Mouse (Mus musculus): ENCODE results near the gene Kcng1.

Gene Kcng1

GRCm38 (mm10) chr2:168281582-168281981 lies at the start of gene Kcng1:
Gene Kcng1, minus strand, starts transcription at chr2:168281736.
- DNase-seq (ENCODE audit: extremely low spot score, low spot score), result peak; percentile 23

DNA sequence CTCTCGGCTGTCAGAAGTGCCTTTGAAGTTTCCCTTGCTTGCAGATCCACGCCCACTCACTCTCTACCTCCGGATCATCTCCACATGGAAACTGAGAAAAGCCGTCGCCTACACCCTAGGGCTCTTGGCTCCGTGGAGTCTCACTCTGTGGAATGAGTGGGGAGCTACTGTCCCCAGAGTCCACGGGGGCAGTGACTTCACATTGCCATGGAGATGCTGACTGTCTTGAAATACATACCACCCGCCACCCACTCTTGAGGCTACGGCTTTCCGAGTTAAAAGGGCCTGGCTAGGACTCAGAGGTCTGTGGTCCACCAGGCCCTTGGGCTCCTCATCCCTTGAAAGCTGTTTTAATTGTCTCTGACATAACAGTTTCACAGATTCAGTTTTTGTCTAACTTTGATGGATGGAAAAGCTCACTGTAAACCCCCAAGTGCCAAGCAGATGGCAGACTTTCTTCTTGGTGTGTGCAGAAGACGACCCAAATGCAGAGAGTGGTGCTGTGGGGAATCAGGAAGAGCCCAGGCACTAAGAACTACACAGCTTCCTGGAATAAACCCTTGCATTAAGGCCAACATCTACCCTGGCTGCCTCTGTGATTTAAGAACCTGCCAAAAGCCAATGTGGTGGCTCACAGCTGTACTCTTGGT lies 49.0 kb upstream of the Kcng1 start:
- no peak for DNase-seq (ENCODE audit: extremely low spot score, low spot score)

GRCm38 (mm10) chr2:168321716-168322374 lies 40.3 kb upstream of the Kcng1 start:
- no peak for DNase-seq (ENCODE audit: extremely low spot score, low spot score)

DNA sequence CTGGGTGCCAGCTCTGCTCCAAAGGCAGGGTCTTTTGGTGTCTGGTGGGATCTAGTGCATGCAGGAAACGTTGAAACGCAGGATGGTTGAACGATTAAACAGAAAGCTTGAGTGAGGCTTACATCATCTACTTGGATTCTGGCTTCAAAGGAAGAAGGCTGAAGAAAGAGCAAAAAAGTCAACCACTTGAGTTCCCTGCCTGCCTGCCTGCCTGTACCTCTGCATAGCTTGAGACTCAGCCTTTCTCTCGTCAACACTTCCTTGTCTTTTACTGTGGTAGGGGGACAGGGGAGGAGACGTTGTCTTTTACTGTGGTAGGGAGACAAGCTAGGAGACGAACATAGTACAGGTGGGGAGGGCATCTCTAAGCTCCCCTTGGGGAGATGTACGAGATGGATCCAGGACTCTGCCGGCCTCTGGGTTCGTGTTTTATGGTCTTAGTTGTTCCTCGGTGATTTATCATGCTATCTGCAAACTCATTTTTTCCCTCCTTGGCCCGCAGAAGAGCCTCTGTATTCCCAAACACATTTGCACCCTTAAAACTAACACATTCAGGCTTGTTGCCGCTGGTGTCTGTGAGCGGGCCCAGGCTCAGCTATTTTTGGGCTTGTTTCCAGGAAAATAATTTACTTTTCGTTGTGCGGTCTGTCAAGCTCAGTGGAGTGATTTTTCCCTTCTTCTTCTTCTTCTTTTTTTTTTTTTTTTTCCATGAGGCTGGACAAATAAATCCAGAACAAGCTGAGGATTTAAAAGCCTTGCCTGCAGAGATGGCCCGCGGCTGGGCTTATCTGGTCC lies 39.0 kb upstream of the Kcng1 start:
- DNase-seq (ENCODE audit: extremely low spot score, low spot score), result no peak

DNA sequence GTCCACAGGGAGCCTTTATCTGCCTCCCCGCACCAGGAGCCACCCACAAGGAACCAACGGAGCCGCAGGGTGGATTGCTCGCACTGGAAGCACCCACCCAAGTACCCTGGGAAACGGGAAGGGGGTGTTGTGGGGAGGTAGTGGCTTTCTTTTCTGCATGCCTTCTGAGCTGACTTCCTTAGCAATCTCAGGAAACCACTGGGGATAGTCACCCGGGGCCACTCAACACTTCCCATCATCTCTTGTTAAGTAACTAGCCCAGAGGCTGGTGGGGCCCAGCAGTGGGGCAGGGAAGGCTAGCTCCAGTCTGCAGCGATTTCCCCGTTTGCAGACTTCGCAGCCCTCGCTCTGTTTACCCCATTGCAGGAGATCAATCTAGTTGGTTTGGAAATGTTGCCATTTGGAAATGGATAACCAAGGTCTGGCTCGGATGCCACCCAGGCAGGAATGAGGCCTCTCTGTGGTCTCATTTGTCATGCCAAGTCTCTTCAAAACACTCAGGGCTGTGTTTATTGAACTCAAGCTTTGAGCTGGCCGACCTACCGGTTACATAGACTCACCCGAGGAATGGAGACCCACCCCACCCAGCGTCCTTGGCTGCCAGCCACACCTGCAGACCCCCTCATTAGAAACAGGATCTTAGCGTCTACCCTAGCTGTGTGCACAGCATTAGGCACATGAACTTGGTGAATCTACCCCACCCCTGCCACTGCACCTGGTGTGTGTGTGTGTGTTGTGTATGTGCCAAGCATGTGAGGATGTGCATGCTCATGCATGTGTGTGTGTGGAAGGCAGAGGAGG lies 33.3 kb upstream of the Kcng1 start:
- DNase-seq (ENCODE audit: extremely low spot score, low spot score), result no peak

DNA sequence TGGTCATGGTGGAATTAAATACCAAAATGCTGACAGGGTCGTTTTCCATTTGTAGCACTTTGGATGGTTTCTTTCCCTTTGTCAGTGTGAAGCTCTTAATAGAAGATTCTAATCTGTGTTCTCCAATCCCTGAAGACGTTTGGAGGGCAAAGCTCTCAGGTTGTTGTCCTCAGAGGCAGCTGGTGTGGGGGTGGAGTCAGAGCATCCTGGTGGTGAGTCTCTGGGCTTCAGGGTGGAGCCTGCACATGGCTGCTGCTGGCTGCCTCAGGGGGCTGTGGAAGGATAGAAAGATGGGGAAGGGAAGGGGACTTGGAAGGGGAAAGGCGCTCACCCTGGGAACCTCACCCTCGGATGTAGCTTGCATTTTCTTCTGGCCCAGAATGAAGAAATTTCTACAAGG lies 31.0 kb upstream of the Kcng1 start:
- DNase-seq (ENCODE audit: extremely low spot score, low spot score), result no peak

GRCm38 (mm10) chr2:168311006-168311405 lies 29.5 kb upstream of the Kcng1 start:
- DNase-seq (ENCODE audit: extremely low spot score, low spot score), result no peak

DNA sequence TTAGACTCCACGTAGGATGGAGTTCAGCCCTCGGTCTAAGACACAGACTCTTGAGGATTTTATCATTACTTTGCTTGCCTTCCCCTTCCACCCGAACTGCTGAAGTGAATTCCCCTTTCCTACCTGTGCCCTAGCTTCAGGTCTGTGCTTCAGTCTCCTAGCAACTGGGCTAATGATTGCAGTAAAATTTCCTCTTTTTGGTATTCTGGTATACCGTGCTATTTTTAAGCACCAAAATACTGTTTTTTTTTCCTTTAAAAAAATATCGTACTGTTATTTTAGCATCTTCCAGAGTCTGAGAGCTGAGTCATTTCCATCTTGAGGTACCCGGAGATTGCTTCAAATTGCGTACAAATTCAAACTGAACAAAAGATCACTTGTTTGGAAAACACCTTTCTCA lies 27.4 kb upstream of the Kcng1 start:
- no peak for DNase-seq (ENCODE audit: extremely low spot score, low spot score)

DNA sequence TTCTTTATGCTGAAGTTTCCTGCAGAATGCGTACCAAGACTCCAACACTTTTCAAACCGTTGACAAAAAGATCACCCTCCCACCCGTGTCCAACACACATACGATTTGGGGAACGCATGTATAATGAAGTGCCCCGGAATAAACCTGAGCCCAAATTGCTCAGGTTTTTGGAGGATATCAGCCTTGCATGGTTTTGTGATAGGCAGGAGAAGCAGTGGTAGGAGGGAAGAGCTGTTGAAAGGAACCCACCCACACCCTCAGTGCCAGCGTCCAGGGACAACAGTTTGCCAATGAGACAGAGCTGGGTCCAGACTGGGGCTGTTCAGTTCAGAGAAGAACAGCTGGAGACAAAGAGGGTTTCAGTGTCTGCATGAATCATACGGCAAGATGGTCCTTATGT lies 18.1 kb upstream of the Kcng1 start:
- DNase-seq (ENCODE audit: extremely low spot score, low spot score), result no peak

- DNase-seq (ENCODE audit: extremely low spot score, low spot score), result no peak
Measured at GRCm38 (mm10) chr2:168296530-168296929, 15.0 kb upstream of the Kcng1 start.

GRCm38 (mm10) chr2:168292521-168292920 lies 11.0 kb upstream of the Kcng1 start:
- DNase-seq (ENCODE audit: extremely low spot score, low spot score), result no peak

DNA sequence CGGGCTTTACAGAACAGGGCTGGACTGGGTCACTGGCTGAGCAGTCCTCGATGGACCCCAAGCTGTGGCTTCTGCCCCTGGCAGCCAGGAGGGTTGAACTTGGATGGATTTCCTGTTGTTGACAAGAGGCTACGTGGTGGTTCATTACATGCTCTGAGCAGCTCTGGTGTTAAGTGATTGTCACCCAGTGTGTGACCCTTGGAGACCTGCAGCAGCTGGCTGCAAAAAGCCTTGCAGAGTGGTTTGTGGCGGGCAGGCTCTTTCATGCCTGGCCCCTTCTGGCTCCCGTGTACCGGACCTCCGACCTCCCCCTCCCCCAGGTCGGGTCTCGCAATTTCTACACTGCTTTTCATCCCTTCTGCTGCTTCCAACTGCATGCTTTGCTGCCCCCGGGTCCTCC lies 10.5 kb upstream of the Kcng1 start:
- peak; percentile 36 for DNase-seq (ENCODE audit: extremely low spot score, low spot score)

GRCm38 (mm10) chr2:168289851-168290250 lies 8.3 kb upstream of the Kcng1 start:
- DNase-seq (ENCODE audit: extremely low spot score, low spot score), result no peak

- no peak for DNase-seq (ENCODE audit: extremely low spot score, low spot score)
Measured at GRCm38 (mm10) chr2:168289016-168289415, 7.5 kb upstream of the Kcng1 start.

- DNase-seq (ENCODE audit: extremely low spot score, low spot score), result no peak
Measured at GRCm38 (mm10) chr2:168286987-168287386, 5.5 kb upstream of the Kcng1 start.

DNA sequence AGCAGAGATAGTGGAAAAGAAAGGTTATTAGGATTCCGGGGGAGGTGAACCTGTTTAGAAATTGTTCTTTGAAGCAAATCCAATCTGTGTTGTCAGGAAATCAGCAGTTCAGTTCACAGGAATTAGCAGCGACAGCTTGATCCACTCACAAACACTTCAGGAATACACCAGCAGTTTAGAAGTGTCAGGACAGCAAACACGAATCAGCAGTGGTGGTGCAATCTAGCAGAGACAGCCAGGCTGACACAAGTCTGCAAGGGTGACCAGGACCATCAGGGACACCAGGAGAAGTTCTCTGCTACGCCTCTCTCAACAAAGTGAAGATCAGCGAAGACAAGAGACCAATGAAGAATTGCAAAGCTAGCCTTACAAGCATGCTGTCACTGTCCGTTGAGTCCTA lies 3.6 kb upstream of the Kcng1 start:
- DNase-seq (ENCODE audit: extremely low spot score, low spot score), result no peak

DNA sequence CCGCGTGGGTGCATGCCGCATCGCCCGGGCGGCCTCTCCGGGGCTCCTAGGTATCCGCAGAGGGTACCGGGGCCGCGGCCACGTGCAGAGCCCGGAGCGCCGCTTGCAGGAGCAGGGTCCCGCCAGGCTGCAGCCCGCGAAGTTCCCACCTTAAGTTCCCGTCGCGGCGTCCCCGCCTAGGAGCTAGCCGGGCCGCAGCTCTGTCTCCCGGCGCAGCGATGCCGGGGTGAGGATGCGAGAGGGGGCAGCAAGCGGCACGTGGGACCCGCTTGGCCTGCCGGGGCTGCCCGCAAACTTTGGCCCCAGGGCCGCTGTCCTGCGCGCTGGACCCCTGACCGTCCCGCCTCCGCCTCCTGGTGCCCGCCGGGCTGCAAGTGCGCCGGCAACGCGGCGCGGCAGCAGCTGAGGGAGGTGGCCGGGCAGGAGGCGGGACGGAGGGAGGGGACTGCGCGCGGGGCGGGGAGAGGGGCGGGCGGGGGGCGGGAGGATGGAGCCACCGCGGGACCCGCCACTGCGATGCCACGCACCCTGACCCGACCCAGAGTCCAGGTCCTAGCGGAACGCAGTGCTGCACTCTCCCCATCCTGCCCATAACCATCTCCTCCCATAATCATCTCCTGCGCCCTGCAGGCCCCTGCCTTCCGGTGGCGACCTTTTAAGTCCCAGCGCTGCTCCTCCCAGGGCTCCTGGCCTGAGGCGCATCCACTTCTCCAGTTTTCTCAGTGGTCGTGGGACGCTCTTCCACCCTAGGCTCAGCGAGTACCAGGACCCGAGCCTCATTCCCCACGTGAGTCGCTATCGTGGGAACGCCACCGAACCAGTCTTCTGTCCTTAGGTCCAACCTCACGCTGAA lies 581 bp downstream of the Kcng1 start:
- peak; percentile 76 for DNase-seq (ENCODE audit: extremely low spot score, low spot score)

GRCm38 (mm10) chr2:168274374-168274935 lies 7.1 kb downstream of the Kcng1 start:
- DNase-seq (ENCODE audit: extremely low spot score, low spot score), result peak; percentile 80

DNA sequence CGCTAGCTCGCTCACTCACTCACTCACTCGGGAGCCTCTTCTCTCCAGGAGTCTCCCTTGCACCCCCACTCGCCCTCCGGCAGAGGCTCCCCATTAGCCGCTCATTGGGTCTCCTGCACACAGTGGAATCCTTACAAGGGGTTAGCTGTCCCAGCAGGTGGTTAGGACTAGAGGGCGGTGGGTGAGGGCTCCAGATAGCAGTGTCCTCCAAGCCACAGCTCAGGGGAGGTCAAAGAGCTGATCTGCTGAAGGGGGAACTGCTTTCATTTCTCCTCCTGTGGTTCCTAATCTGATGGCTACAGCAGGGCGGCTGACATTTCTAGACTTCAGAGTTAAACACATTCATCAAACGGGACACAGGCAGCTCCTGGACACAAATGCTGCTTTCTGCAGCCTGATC lies 8.1 kb downstream of the Kcng1 start:
- DNase-seq (ENCODE audit: extremely low spot score, low spot score), result no peak

- peak; percentile 63 for DNase-seq (ENCODE audit: extremely low spot score, low spot score)
Measured at GRCm38 (mm10) chr2:168268033-168268432, 13.5 kb downstream of the Kcng1 start.
